In the genomic region with DNA sequence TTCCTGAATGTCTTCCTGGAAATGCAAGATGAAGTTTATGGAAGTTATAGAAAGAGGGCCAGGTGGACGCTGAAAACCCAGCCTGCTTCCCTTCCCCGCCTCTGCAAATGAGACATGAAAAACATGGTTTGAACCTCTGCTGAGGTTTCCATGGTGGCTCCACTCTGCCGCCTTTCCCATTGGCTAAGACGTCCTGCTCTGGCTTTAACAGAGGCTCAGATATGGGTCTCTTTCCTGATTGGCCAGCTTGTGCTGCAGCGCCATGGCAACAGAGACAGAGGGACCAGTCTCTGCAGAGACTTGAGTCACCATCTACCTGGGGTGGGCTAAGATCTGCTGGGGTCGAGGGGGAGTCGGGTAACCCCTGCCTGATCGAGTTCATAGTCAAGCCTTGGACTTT, we compare ENCODE assay signal across 12 mouse cellular contexts. TPM values are rescaled to one million over a fixed set of nuclear protein-coding genes. Genes with fewer than 3 reads are reported as not detected.
A peak's percentile ranks its signal among the peaks of the same experiment; 100 is the strongest.
DNase-seq lines count a peak whose midpoint lies in the region; TF ChIP-seq lines count a peak whose summit lies in the region.
"Had no signal": no experiment of that assay in that cellular context is flagged by ENCODE, and none has a peak within 500 bp of the region (broad histone marks: within the 10 kb centered on the region; RNA-seq: fewer than 3 reads in every experiment).

No protein-coding gene starts in this region.

- intact Hi-C loops in left cerebral cortex, postnatal 14 days (cut with DNase I), result no loop called here

- peak; percentile 45 to 57 for DNase-seq in cerebellum, postnatal 10 days
- no peak for DNase-seq in cerebellum, adult 11 months
- peak; percentile 72 to 87 for DNase-seq in frontal cortex, postnatal 10 days (ENCODE audit: low spot score in 2 of 2)
- peak; percentile 81 to 95 for DNase-seq in left cerebral cortex, postnatal 14 days (ENCODE audit: low spot score in 2 of 2)
- DNase-seq in thymus, postnatal 10 days (ENCODE audit: low spot score in 2 of 2), result no peak
- no peak for DNase-seq in adrenal gland, adult 8-10 months
- no peak for DNase-seq in adrenal gland, postnatal 36 days
- DNase-seq: cerebellum, adult 11-12 months; heart, adult 11 months had no signal

- H3K27ac ChIP-seq in olfactory bulb, adult 2 months (ENCODE audit: insufficient read depth, low read depth, low read length), result peak overlapping the region; percentile 89
- H3K27ac ChIP-seq: kidney, postnatal 0 days; lung, embryonic 15.5 days had no signal

- no peak overlapping the region for H3K4me3 ChIP-seq in olfactory bulb, adult 2 months (ENCODE audit: insufficient read depth, low read depth, low read length)
- H3K4me3 ChIP-seq: lung, embryonic 15.5 days had no signal

- peaks cover 37% of the 10 kb centered on the region for H3K4me1 ChIP-seq in olfactory bulb, adult 2 months (ENCODE audit: control insufficient read depth, insufficient read depth, low read length)
- H3K4me1 ChIP-seq: lung, embryonic 15.5 days had no signal

- TF ChIP-seq CTCF in olfactory bulb, adult 2 months (IDR thresholded peaks at IDR 0.05; ENCODE audit: insufficient read depth, low read depth, low read length), result no peak

- TF ChIP-seq POLR2A in olfactory bulb, adult 2 months (IDR thresholded peaks at IDR 0.05; ENCODE audit: insufficient read depth, low read depth, low read length), result peak; percentile 42; the same call in 1 of the 2 replicates

- 11% methylated on average over 8 of the region's 8 CpGs for WGBS in olfactory bulb, adult 2 months

RNA-seq across cellular contexts. Expression of gene Ywhah, which starts 11.9 kb away (rescaled TPM):
- total RNA-seq in left cerebral cortex, postnatal 14 days (2021), result 1,000 to 10,000 TPM; 1,147 to 1,287 TPM
- 1,490 TPM in 1 of 2 replicates, not detected in the other for polyA plus RNA-seq in olfactory bulb, adult 2 months (2012; ENCODE audit: insufficient read depth, insufficient read length, low replicate concordance, missing spikeins)
- total RNA-seq in adrenal gland, adult 8-10 months (2022), result 100 to 1,000 TPM; 160 to 184 (median 171) TPM
- 100 to 1,000 TPM; 169 to 179 TPM for total RNA-seq in adrenal gland, postnatal 36 days (2021)

Comparison
In these comparisons a context has a peak if more than half of its experiments do, and no peak if none do; other contexts are left out.
1. DNase-seq: peak in cerebellum, postnatal 10 days (2 of 2), frontal cortex, postnatal 10 days (2 of 2) and left cerebral cortex, postnatal 14 days (2 of 2); none in cerebellum, adult 11 months (single experiment), thymus, postnatal 10 days (0 of 2), adrenal gland, adult 8-10 months (single experiment) and adrenal gland, postnatal 36 days (0 of 2).
2. RNA of gene Ywhah, which starts 11.9 kb away (total RNA-seq): 1,147 to 1,287 TPM in left cerebral cortex, postnatal 14 days; 169 to 179 TPM in adrenal gland, postnatal 36 days and 160 to 184 TPM in adrenal gland, adult 8-10 months; every median in the first group is over 4 times any median in the second.